Mouse (Mus musculus): ENCODE measurements around the gene Pan3. TPM values are rescaled to one million over a fixed set of nuclear protein-coding genes. Genes with fewer than 3 reads are reported as not detected.

Pan3 gene
- total RNA-seq, 2 experiments from 2014 or later: 74.2 to 79.9 TPM

GRCm38 (mm10) chr5:147430361-147430935 is 487 bp downstream of the Pan3 start:
- DNase-seq (ENCODE audit: low spot score in 2 of 2): peak; percentile 25 to 48

- peak; percentile 63 to 73 for DNase-seq (ENCODE audit: low spot score in 2 of 2)
These were observed 1.2 kb downstream of the Pan3 start for GRCm38 (mm10) chr5:147430936-147431839.

- DNase-seq (ENCODE audit: low spot score in 2 of 2): no peak
These were observed 3.0 kb downstream of the Pan3 start for GRCm38 (mm10) chr5:147432927-147433326.

- no peak for DNase-seq (ENCODE audit: low spot score in 2 of 2)
These were observed 5.3 kb downstream of the Pan3 start for GRCm38 (mm10) chr5:147435224-147435623.

- DNase-seq (ENCODE audit: low spot score in 2 of 2): no peak
These were observed 5.8 kb downstream of the Pan3 start for GRCm38 (mm10) chr5:147435751-147436150.

- DNase-seq (ENCODE audit: low spot score in 2 of 2): no peak
These were observed 6.5 kb downstream of the Pan3 start for GRCm38 (mm10) chr5:147436491-147436890.

- DNase-seq (ENCODE audit: low spot score in 2 of 2): no peak
These were observed 11.1 kb downstream of the Pan3 start for GRCm38 (mm10) chr5:147440996-147441507.

GRCm38 (mm10) chr5:147441979-147442378 is 12.0 kb downstream of the Pan3 start:
- DNase-seq (ENCODE audit: low spot score in 2 of 2): no peak

- no peak for DNase-seq (ENCODE audit: low spot score in 2 of 2)
These were observed 12.8 kb downstream of the Pan3 start for GRCm38 (mm10) chr5:147442741-147443140.

GRCm38 (mm10) chr5:147444298-147444697 is 14.3 kb downstream of the Pan3 start:
- DNase-seq (ENCODE audit: low spot score in 2 of 2): no peak

- no peak for DNase-seq (ENCODE audit: low spot score in 2 of 2)
These were observed 14.8 kb downstream of the Pan3 start for GRCm38 (mm10) chr5:147444757-147445156.

GRCm38 (mm10) chr5:147445252-147445651 is 15.3 kb downstream of the Pan3 start:
- peak in 1 of 2 experiments; percentile 23 for DNase-seq (ENCODE audit: low spot score in 2 of 2)

- DNase-seq (ENCODE audit: low spot score in 2 of 2): no peak
These were observed 18.6 kb downstream of the Pan3 start for GRCm38 (mm10) chr5:147448526-147448925.

- no peak for DNase-seq (ENCODE audit: low spot score in 2 of 2)
These were observed 19.0 kb downstream of the Pan3 start for GRCm38 (mm10) chr5:147448933-147449332.

GRCm38 (mm10) chr5:147456491-147456890 is 26.5 kb downstream of the Pan3 start:
- DNase-seq (ENCODE audit: low spot score in 2 of 2): no peak

- no peak for DNase-seq (ENCODE audit: low spot score in 2 of 2)
These were observed 30.0 kb downstream of the Pan3 start for GRCm38 (mm10) chr5:147459821-147460567.

GRCm38 (mm10) chr5:147463251-147463650 is 33.3 kb downstream of the Pan3 start:
- DNase-seq (ENCODE audit: low spot score in 2 of 2): peak; percentile 23 to 25

- no peak for DNase-seq (ENCODE audit: low spot score in 2 of 2)
These were observed 36.4 kb downstream of the Pan3 start for GRCm38 (mm10) chr5:147466361-147466760.

GRCm38 (mm10) chr5:147471163-147471562 is 41.2 kb downstream of the Pan3 start:
- DNase-seq (ENCODE audit: low spot score in 2 of 2): no peak

- no peak for DNase-seq (ENCODE audit: low spot score in 2 of 2)
These were observed 43.1 kb downstream of the Pan3 start for GRCm38 (mm10) chr5:147473071-147473470.

- no peak for DNase-seq (ENCODE audit: low spot score in 2 of 2)
These were observed 43.9 kb downstream of the Pan3 start for GRCm38 (mm10) chr5:147473856-147474255.

GRCm38 (mm10) chr5:147476109-147476508 is 46.1 kb downstream of the Pan3 start:
- DNase-seq (ENCODE audit: low spot score in 2 of 2): no peak

All from left cerebral cortex, adult 18-20 months (tissue).